Mouse (Mus musculus): ENCODE measurements around the gene Card11. TPM values are rescaled to one million over a fixed set of nuclear protein-coding genes. Genes with fewer than 3 reads are reported as not detected.
A peak's percentile ranks its signal among the peaks of the same experiment; 100 is the strongest.

Gene Card11
- polyA plus RNA-seq, 1 experiment, result 0.19 TPM

- H3K36me3 ChIP-seq (ENCODE audit: control insufficient read depth, insufficient read depth, low read length), result no peaks in the 10 kb centered on the region
These were observed 35.0 kb upstream of the Card11 start for GRCm38 (mm10) chr5:141035346-141035745.

GRCm38 (mm10) chr5:141034301-141034700 is 33.9 kb upstream of the Card11 start:
- no peak for TF ChIP-seq CTCF (IDR thresholded peaks at IDR 0.05; ENCODE audit: control insufficient read depth, insufficient read depth, insufficient replicate concordance, low read depth, low read length)
- Histone ChIP-seq H3K27me3 (ENCODE audit: control insufficient read depth, insufficient read depth, low read length) (no peaks in the 10 kb centered on the region), H3K4me3 (ENCODE audit: control insufficient read depth, low read depth, low read length) (no peak overlapping the region), H3K4me1 (ENCODE audit: control insufficient read depth, insufficient read depth, low read length) (no peaks in the 10 kb centered on the region), H3K36me3 (ENCODE audit: control insufficient read depth, insufficient read depth, low read length) (no peaks in the 10 kb centered on the region), H3K27ac (ENCODE audit: control insufficient read depth, insufficient read depth, low read depth, low read length) (no peak overlapping the region)

More at GRCm38 (mm10) chr5:141035346-141035745, 35.0 kb upstream of the Card11 start:
- no peak for TF ChIP-seq POLR2A (IDR thresholded peaks at IDR 0.05; ENCODE audit: control insufficient read depth, low read depth, low read length)
- no peak for TF ChIP-seq CTCF (IDR thresholded peaks at IDR 0.05; ENCODE audit: control insufficient read depth, insufficient read depth, insufficient replicate concordance, low read depth, low read length)
- H3K27me3 ChIP-seq (ENCODE audit: control insufficient read depth, insufficient read depth, low read length), result no peaks in the 10 kb centered on the region
- H3K27ac ChIP-seq (ENCODE audit: control insufficient read depth, insufficient read depth, low read depth, low read length), result no peak overlapping the region
- H3K4me3 ChIP-seq (ENCODE audit: control insufficient read depth, low read depth, low read length), result no peak overlapping the region
- no peaks in the 10 kb centered on the region for H3K4me1 ChIP-seq (ENCODE audit: control insufficient read depth, insufficient read depth, low read length)

- H3K4me1 ChIP-seq (ENCODE audit: control insufficient read depth, insufficient read depth, low read length), result no peaks in the 10 kb centered on the region
- no peaks in the 10 kb centered on the region for H3K36me3 ChIP-seq (ENCODE audit: control insufficient read depth, insufficient read depth, low read length)
- no peaks in the 10 kb centered on the region for H3K27me3 ChIP-seq (ENCODE audit: control insufficient read depth, insufficient read depth, low read length)
- H3K27ac ChIP-seq (ENCODE audit: control insufficient read depth, insufficient read depth, low read depth, low read length), result no peak overlapping the region
- no peak overlapping the region for H3K4me3 ChIP-seq (ENCODE audit: control insufficient read depth, low read depth, low read length)
- no peak for TF ChIP-seq CTCF (IDR thresholded peaks at IDR 0.05; ENCODE audit: control insufficient read depth, insufficient read depth, insufficient replicate concordance, low read depth, low read length)
- no peak for TF ChIP-seq POLR2A (IDR thresholded peaks at IDR 0.05; ENCODE audit: control insufficient read depth, low read depth, low read length)
These were observed 32.6 kb upstream of the Card11 start for GRCm38 (mm10) chr5:141033001-141033400.

- H3K27me3 ChIP-seq (ENCODE audit: control insufficient read depth, insufficient read depth, low read length), result no peaks in the 10 kb centered on the region
- H3K4me1 ChIP-seq (ENCODE audit: control insufficient read depth, insufficient read depth, low read length), result no peaks in the 10 kb centered on the region
- TF ChIP-seq CTCF (IDR thresholded peaks at IDR 0.05; ENCODE audit: control insufficient read depth, insufficient read depth, insufficient replicate concordance, low read depth, low read length) (no peak), POLR2A (IDR thresholded peaks at IDR 0.05; ENCODE audit: control insufficient read depth, low read depth, low read length) (no peak)
- H3K4me3 ChIP-seq (ENCODE audit: control insufficient read depth, low read depth, low read length), result no peak overlapping the region
- H3K36me3 ChIP-seq (ENCODE audit: control insufficient read depth, insufficient read depth, low read length), result no peaks in the 10 kb centered on the region
- H3K27ac ChIP-seq (ENCODE audit: control insufficient read depth, insufficient read depth, low read depth, low read length), result no peak overlapping the region
These were observed 29.0 kb upstream of the Card11 start for GRCm38 (mm10) chr5:141029364-141029763.

GRCm38 (mm10) chr5:141025635-141026034 is 25.3 kb upstream of the Card11 start:
- Histone ChIP-seq H3K4me3 (ENCODE audit: control insufficient read depth, low read depth, low read length) (no peak overlapping the region), H3K27me3 (ENCODE audit: control insufficient read depth, insufficient read depth, low read length) (no peaks in the 10 kb centered on the region), H3K27ac (ENCODE audit: control insufficient read depth, insufficient read depth, low read depth, low read length) (no peak overlapping the region), H3K36me3 (ENCODE audit: control insufficient read depth, insufficient read depth, low read length) (no peaks in the 10 kb centered on the region), H3K4me1 (ENCODE audit: control insufficient read depth, insufficient read depth, low read length) (no peaks in the 10 kb centered on the region)
- no peak for TF ChIP-seq CTCF (IDR thresholded peaks at IDR 0.05; ENCODE audit: control insufficient read depth, insufficient read depth, insufficient replicate concordance, low read depth, low read length)
- TF ChIP-seq POLR2A (IDR thresholded peaks at IDR 0.05; ENCODE audit: control insufficient read depth, low read depth, low read length), result no peak

- no peak overlapping the region for H3K4me3 ChIP-seq (ENCODE audit: control insufficient read depth, low read depth, low read length)
- no peaks in the 10 kb centered on the region for H3K27me3 ChIP-seq (ENCODE audit: control insufficient read depth, insufficient read depth, low read length)
- no peak overlapping the region for H3K27ac ChIP-seq (ENCODE audit: control insufficient read depth, insufficient read depth, low read depth, low read length)
- no peaks in the 10 kb centered on the region for H3K36me3 ChIP-seq (ENCODE audit: control insufficient read depth, insufficient read depth, low read length)
- TF ChIP-seq CTCF (IDR thresholded peaks at IDR 0.05; ENCODE audit: control insufficient read depth, insufficient read depth, insufficient replicate concordance, low read depth, low read length) (peak; percentile 75), POLR2A (IDR thresholded peaks at IDR 0.05; ENCODE audit: control insufficient read depth, low read depth, low read length) (no peak)
- no peaks in the 10 kb centered on the region for H3K4me1 ChIP-seq (ENCODE audit: control insufficient read depth, insufficient read depth, low read length)
These were observed 24.1 kb upstream of the Card11 start for GRCm38 (mm10) chr5:141024435-141024834.

- H3K27ac ChIP-seq (ENCODE audit: control insufficient read depth, insufficient read depth, low read depth, low read length), result no peak overlapping the region
- TF ChIP-seq POLR2A (IDR thresholded peaks at IDR 0.05; ENCODE audit: control insufficient read depth, low read depth, low read length), result no peak
- TF ChIP-seq CTCF (IDR thresholded peaks at IDR 0.05; ENCODE audit: control insufficient read depth, insufficient read depth, insufficient replicate concordance, low read depth, low read length), result no peak
- H3K4me3 ChIP-seq (ENCODE audit: control insufficient read depth, low read depth, low read length), result no peak overlapping the region
These were observed 17.7 kb upstream of the Card11 start for GRCm38 (mm10) chr5:141017927-141018700.

More at GRCm38 (mm10) chr5:141017927-141018700, 17.7 kb upstream of the Card11 start:
- H3K4me1 ChIP-seq (ENCODE audit: control insufficient read depth, insufficient read depth, low read length), result no peaks in the 10 kb centered on the region
- no peaks in the 10 kb centered on the region for H3K27me3 ChIP-seq (ENCODE audit: control insufficient read depth, insufficient read depth, low read length)
- H3K36me3 ChIP-seq (ENCODE audit: control insufficient read depth, insufficient read depth, low read length), result no peaks in the 10 kb centered on the region
